27 mouse cellular contexts compared by ENCODE assay signal in genomic region chr6:41676530-41676929, GRCm38 (mm10). TPM values are rescaled to one million over a fixed set of nuclear protein-coding genes. Genes with fewer than 3 reads are reported as not detected.
"Had no signal": no experiment of that assay in that cellular context is flagged by ENCODE, and none has a peak within 500 bp of the region (broad histone marks: within the 10 kb centered on the region; RNA-seq: fewer than 3 reads in every experiment).

No protein-coding gene starts in this region.

- H3K9ac ChIP-seq: liver, embryonic 15.5 days; lung, embryonic 14.5 days; midbrain, embryonic 12.5 days; neural tube, embryonic 13.5 days; neural tube, embryonic 15.5 days had no signal

- H3K27ac ChIP-seq: liver, embryonic 15.5 days; midbrain, embryonic 10.5 days; midbrain, embryonic 12.5 days; neural tube, embryonic 13.5 days; neural tube, embryonic 15.5 days had no signal

- H3K27me3 ChIP-seq: liver, embryonic 15.5 days; midbrain, embryonic 12.5 days; neural tube, embryonic 13.5 days; neural tube, embryonic 15.5 days had no signal

- H3K4me3 ChIP-seq: liver, embryonic 15.5 days; megakaryocyte, embryonic 14.5 days; midbrain, embryonic 10.5 days; midbrain, embryonic 12.5 days; myocyte; neural tube, embryonic 13.5 days; neural tube, embryonic 15.5 days had no signal

- H3K4me2 ChIP-seq: liver, embryonic 15.5 days; lung, embryonic 14.5 days; midbrain, embryonic 12.5 days; neural tube, embryonic 13.5 days; neural tube, embryonic 15.5 days had no signal

- H3K4me1 ChIP-seq: liver, embryonic 15.5 days; midbrain, embryonic 10.5 days; midbrain, embryonic 12.5 days; neural tube, embryonic 13.5 days; neural tube, embryonic 15.5 days had no signal

- H3K36me3 ChIP-seq: liver, embryonic 15.5 days; midbrain, embryonic 10.5 days; midbrain, embryonic 12.5 days; neural tube, embryonic 13.5 days; neural tube, embryonic 15.5 days had no signal

- H3K9me3 ChIP-seq: liver, embryonic 15.5 days; midbrain, embryonic 10.5 days; midbrain, embryonic 12.5 days; neural tube, embryonic 13.5 days; neural tube, embryonic 15.5 days had no signal

- DNase-seq: lung, adult 18-20 months; lung, embryonic 14.5 days; lung, postnatal 10 days; lung, postnatal 4 days; midbrain, embryonic 14.5 days; retina, postnatal 1 day; right cerebral cortex, adult 18-20 months; right cerebral cortex, postnatal 25 days; right cerebral cortex, postnatal 4 days; spleen, adult 18-20 months; thymus, adult 18-20 months; thymus, postnatal 14 days; thymus, postnatal 36 days had no signal

RNA-seq across cellular contexts. Expression of gene Trpv5, which starts 4.0 kb away (rescaled TPM):
- total RNA-seq: liver, adult 2 months had no signal
- polyA plus RNA-seq: liver, adult 2 months; lung, embryonic 14.5 days; lung, embryonic 16.5 days; midbrain, embryonic 10.5 days; midbrain, embryonic 12.5 days; midbrain, embryonic 14.5 days; myocyte; neural tube, embryonic 11.5 days; neural tube, embryonic 13.5 days; neural tube, embryonic 15.5 days; small intestine, adult 2 months; stomach, embryonic 14.5 days; stomach, embryonic 16.5 days had no signal

RNA-seq across cellular contexts. Expression of gene Llcfc1, which starts 7.7 kb away (rescaled TPM):
- total RNA-seq: liver, adult 2 months had no signal
- polyA plus RNA-seq: liver, adult 2 months; lung, embryonic 14.5 days; lung, embryonic 16.5 days; midbrain, embryonic 10.5 days; midbrain, embryonic 12.5 days; midbrain, embryonic 14.5 days; myocyte; neural tube, embryonic 11.5 days; neural tube, embryonic 13.5 days; neural tube, embryonic 15.5 days; small intestine, adult 2 months; thymus, postnatal 0 days had no signal

RNA-seq across cellular contexts. Expression of gene Kel, which starts 27.6 kb away (rescaled TPM):
- total RNA-seq: liver, adult 2 months had no signal
- polyA plus RNA-seq: liver, adult 2 months; myocyte; small intestine, adult 2 months had no signal

RNA-seq across cellular contexts. Expression of gene Trpv6, which starts 40.3 kb away (rescaled TPM):
- total RNA-seq: liver, adult 2 months had no signal
- polyA plus RNA-seq: liver, adult 2 months had no signal
